Mouse (Mus musculus): ENCODE data around the gene Olfr465-ps1.

- no peak for TF ChIP-seq POLR2A (IDR thresholded peaks at IDR 0.05; ENCODE audit: borderline replicate concordance, low read depth, low read length)
- no peak for TF ChIP-seq CTCF (IDR thresholded peaks at IDR 0.05; ENCODE audit: low read depth, low read length)
These were observed 16.9 kb upstream of the Olfr465-ps1 start for GRCm38 (mm10) chr13:65120984-65121383.

Data from bone marrow macrophage, adult 2 months (primary cell).